In genomic region chr15:102248131-102248811, GRCm38 (mm10) we compare ENCODE assay signal across 1 mouse cellular context.
A peak's percentile ranks its signal among the peaks of the same experiment; 100 is the strongest.
TF ChIP-seq lines count a peak whose summit lies in the region.

No protein-coding gene starts in this region.

TF ChIP-seq in CH12.LX, 34 proteins besides CTCF, POLR2A, EP300 and RAD21:
- TF ChIP-seq ZC3H11A (IDR thresholded peaks at IDR 0.05; ENCODE audit: low read depth, low read length): no peak
- TF ChIP-seq ZNF384 (IDR thresholded peaks at IDR 0.05; ENCODE audit: low read depth, low read length): peak; percentile 31
- TF ChIP-seq SMC3 (IDR thresholded peaks at IDR 0.05; ENCODE audit: low read depth, low read length): no peak
- no peak for TF ChIP-seq CHD2 (IDR thresholded peaks at IDR 0.05; ENCODE audit: low read length)
- TF ChIP-seq ELF1 (IDR thresholded peaks at IDR 0.05; ENCODE audit: low read depth, low read length): no peak
- TF ChIP-seq E2F4 (IDR thresholded peaks at IDR 0.05; ENCODE audit: insufficient replicate concordance, low read depth, low read length): no peak
- TF ChIP-seq MYC (IDR thresholded peaks at IDR 0.05; ENCODE audit: low read depth, low read length): no peak
- no peak for TF ChIP-seq CHD1 (IDR thresholded peaks at IDR 0.05; ENCODE audit: low read depth, low read length)
